Mouse (Mus musculus) forebrain, postnatal 0 days (tissue): ENCODE measurements around the gene Klhl12. TPM values are rescaled to one million over a fixed set of nuclear protein-coding genes. Genes with fewer than 3 reads are reported as not detected.
"Not testable (repeated sequence)": the region's sequence is repeated elsewhere in the genome, so short reads cannot be mapped to it uniquely, and the experiment has no call there.

ENCODE experiments used
- ATAC-seq: fragments of 200-750 bp; cut with Nextera tagmentation; 2 replicates; pipeline ENCODE4 v1.8.0; 2017; ENCODE audit warnings: mild to moderate bottlenecking, moderate library complexity
- DNase-seq: peaks from one replicate; pipeline ENCODE4 v3.0.0-alpha.2; 2015
- H3K27ac ChIP-seq: fragments of 300-500 bp; sonication (generic); 2 replicates; pipeline ENCODE4 v1.5.1; 2014; ENCODE audit warnings: low read depth, mild to moderate bottlenecking, antibody characterized with exemption, low read length, moderate library complexity, mixed read lengths
- H3K27me3 ChIP-seq: fragments of 300-500 bp; sonication (generic); 2 replicates; pipeline ENCODE4 v1.6.1; 2014; ENCODE audit warnings: mild to moderate bottlenecking, low read length, mixed read lengths; ENCODE audit not compliant: insufficient read depth
- H3K36me3 ChIP-seq: fragments of 300-500 bp; sonication (generic); 2 replicates; pipeline ENCODE4 v1.6.1; 2014; ENCODE audit warnings: mild to moderate bottlenecking, moderate library complexity; ENCODE audit not compliant: insufficient read depth
- H3K4me1 ChIP-seq: fragments of 300-500 bp; sonication (generic); 2 replicates; pipeline ENCODE4 v1.6.1; 2014; ENCODE audit warnings: antibody characterized with exemption; ENCODE audit not compliant: insufficient read depth
- H3K4me2 ChIP-seq: fragments of 300-500 bp; sonication (generic); 2 replicates; pipeline ENCODE4 v1.6.1; 2014; ENCODE audit warnings: low read depth, mild to moderate bottlenecking, moderate library complexity
- H3K4me3 ChIP-seq: fragments of 300-500 bp; sonication (generic); 2 replicates; pipeline ENCODE4 v1.5.1; 2014; ENCODE audit warnings: low read depth, low read length, mixed read lengths
- H3K9ac ChIP-seq: fragments of 300-500 bp; sonication (generic); 2 replicates; pipeline ENCODE4 v1.6.1; 2014; ENCODE audit warnings: mild to moderate bottlenecking
- H3K9me3 ChIP-seq: fragments of 300-500 bp; sonication (generic); 2 replicates; pipeline ENCODE4 v1.6.1; 2016; ENCODE audit warnings: low read length
- CTCF ChIP-seq: sonication (generic); IDR thresholded peaks from 2 replicates; pipeline ENCODE4 v1.5.1; 2016; ENCODE audit warnings: antibody characterized with exemption, control low read depth, low read depth
- WGBS: fragments of 180-500 bp; shearing (Covaris S2); extraction: QIAGEN DNeasy Blood & Tissue Kit; methylation state at CpG from one replicate; pipeline ENCODE4 v1.1.7; 2014; 5-methylcytosine and 5-hydroxymethylcytosine counted together
- polyA plus RNA-seq: library from polyadenylated mRNA; unstranded; fragments of >200 nt; fragmentation: Nextera tagmentation; extraction: Ambion mirVana; gene quantifications from 2 replicates; pipeline ENCODE4 v1.2.1, GENCODE M21; 2015
- total RNA-seq: library from RNA; depleted of rRNA; stranded (reverse); fragments of >200 nt; gene quantifications from 2 replicates; pipeline ENCODE4 v1.2.3, GENCODE M21; 2014

The Klhl12 gene
- total and polyA plus RNA-seq, 2 experiments from 2014 or later = 33.6 to 40.0 TPM

DNA sequence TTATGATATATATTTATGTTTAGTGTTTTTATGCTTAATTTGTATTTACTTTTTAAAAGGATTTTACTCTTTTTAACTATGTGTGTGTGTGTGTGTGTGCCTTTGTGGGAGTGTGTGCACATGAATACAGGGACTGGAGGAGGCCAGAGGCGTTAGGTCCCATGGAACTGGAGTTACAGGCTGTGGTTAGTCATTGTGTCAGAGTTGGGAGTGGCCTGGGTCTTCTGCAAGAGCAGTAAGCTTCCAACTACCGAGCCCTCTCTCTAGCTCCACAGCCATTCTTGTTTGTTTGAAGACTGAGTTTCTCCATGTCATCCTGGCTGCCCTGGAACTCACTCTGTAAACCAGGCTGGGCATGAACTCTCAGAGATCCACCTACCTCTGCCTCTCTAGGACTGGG lies 67.0 kb downstream of the Klhl12 start:
- ATAC-seq = no peak
- no peak overlapping the region for H3K27ac ChIP-seq

DNA sequence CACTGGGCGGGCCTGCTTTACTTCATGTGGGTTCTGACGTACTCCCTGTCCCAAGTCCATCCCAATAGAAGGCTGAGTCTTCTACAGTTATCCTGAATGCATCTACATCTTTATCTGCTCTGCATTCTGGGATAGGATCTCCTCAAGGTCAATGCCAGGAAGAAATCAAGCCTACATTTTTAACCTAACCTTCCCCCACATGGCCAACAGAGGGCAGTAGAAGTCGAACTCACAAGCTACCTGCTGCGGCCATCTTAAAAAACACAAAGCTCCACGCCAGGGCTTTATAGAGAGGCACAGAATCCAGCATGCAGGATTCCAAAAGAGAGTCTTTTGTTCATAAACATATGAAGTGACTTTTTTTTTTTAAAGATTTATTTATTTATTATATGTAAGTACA lies 69.1 kb downstream of the Klhl12 start:
- no peak for DNase-seq

More for the DNA sequence above, 67.0 kb downstream of the Klhl12 start:
- no peaks in the 10 kb centered on the region for H3K4me1 ChIP-seq
- 65% methylated on average over 2 of the region's 2 CpGs for whole genome bisulfite sequencing
- no peaks in the 10 kb centered on the region for H3K36me3 ChIP-seq
- H3K27me3 ChIP-seq = no peaks in the 10 kb centered on the region
- TF ChIP-seq CTCF = no peak
- no peak overlapping the region for H3K4me2 ChIP-seq
- H3K9me3 ChIP-seq = no peaks in the 10 kb centered on the region
- H3K9ac ChIP-seq = no peak overlapping the region
- DNase-seq = no peak
- H3K4me3 ChIP-seq = no peak overlapping the region

DNA sequence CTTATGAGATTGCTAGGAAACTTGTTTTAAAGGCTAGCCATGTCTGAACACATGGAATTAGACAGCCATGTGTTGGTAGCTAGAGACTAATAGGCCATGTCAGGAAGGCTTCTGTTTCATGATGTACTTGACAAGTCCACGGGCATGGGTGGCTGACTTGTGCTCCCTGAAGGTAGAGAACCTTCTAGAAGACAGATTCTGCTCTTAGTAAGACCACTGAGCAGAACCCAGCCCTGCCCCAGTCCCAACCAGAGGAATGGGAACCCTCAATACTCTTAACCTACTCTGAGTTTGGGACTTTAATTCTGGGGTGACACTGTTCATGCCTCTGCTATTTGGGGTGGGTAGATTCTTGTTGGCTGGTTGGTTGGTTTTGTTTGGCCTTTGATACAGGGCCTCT lies 69.7 kb downstream of the Klhl12 start:
- Histone ChIP-seq H3K4me1 (no peaks in the 10 kb centered on the region), H3K27me3 (no peaks in the 10 kb centered on the region), H3K36me3 (no peaks in the 10 kb centered on the region), H3K9ac (no peak overlapping the region), H3K4me2 (no peak overlapping the region), H3K4me3 (no peak overlapping the region), H3K27ac (no peak overlapping the region), H3K9me3 (no peaks in the 10 kb centered on the region)
- DNase-seq = no peak
- TF ChIP-seq CTCF = no peak
- no peak for ATAC-seq
- 90% methylated on average over 1 of the region's 1 CpGs for WGBS

More for the DNA sequence above, 69.1 kb downstream of the Klhl12 start:
- H3K9ac ChIP-seq = no peak overlapping the region
- no peaks in the 10 kb centered on the region for H3K27me3 ChIP-seq
- no peaks in the 10 kb centered on the region for H3K4me1 ChIP-seq
- 74% methylated on average over 5 of the region's 5 CpGs for WGBS
- no peak overlapping the region for H3K27ac ChIP-seq
- H3K4me2 ChIP-seq = no peak overlapping the region
- H3K9me3 ChIP-seq = no peaks in the 10 kb centered on the region
- no peak overlapping the region for H3K4me3 ChIP-seq
- H3K36me3 ChIP-seq = no peaks in the 10 kb centered on the region
- no peak for ATAC-seq
- TF ChIP-seq CTCF = peak; percentile 40; the same call in 1 of the 2 replicates

DNA sequence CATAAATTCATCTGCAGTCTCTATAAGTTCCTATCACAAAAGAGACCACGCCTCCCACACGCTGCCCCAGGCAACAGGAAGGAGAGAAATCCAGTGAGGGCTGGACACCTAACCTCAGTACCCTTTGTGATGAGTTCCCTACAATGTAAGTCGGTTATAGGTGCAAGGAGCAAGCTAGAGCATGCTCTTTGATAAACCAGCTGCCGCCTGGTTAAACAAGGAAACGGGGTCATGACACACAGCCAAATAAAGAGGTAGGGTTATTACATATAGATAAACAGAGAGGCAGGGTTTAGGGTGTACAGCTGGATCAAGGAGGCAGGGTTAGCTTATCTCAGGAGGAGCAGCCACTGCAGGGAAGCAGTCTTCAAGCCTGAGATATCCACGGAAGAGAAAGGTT lies 71.4 kb downstream of the Klhl12 start:
- H3K36me3 ChIP-seq = no peaks in the 10 kb centered on the region
- H3K27ac ChIP-seq = no peak overlapping the region
- H3K9me3 ChIP-seq = no peaks in the 10 kb centered on the region
- DNase-seq = no peak
- no peak overlapping the region for H3K9ac ChIP-seq
- no peaks in the 10 kb centered on the region for H3K27me3 ChIP-seq
- no peak for TF ChIP-seq CTCF
- H3K4me2 ChIP-seq = no peak overlapping the region
- 86% methylated on average over 6 of the region's 6 CpGs for WGBS
- H3K4me3 ChIP-seq = no peak overlapping the region
- H3K4me1 ChIP-seq = no peaks in the 10 kb centered on the region
- no peak for ATAC-seq

DNA sequence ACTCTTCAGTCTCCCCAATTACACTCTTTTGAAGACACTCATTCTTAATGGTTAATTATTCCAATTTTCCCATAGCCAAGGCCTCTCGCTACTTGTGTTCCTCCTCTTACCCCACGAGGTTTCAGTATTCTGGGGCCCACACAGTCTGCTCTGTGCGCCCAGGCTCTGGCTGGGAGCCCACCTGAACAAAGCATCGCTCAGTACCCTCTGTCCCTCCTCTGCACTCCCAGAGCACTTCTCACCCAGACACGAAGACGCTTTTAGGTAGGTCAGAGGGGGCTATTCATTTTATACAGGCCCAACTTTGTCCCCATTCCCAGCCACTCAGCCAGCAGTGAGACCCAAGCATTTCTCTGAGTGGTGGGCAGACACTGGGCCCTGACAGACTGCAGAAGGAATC lies 75.3 kb downstream of the Klhl12 start:
- H3K27ac ChIP-seq = no peak overlapping the region
- DNase-seq (no peak), ATAC-seq (peak; percentile 96)
- no peaks in the 10 kb centered on the region for H3K4me1 ChIP-seq
- no peaks in the 10 kb centered on the region for H3K9me3 ChIP-seq
- TF ChIP-seq CTCF = no peak
- H3K27me3 ChIP-seq = no peaks in the 10 kb centered on the region
- H3K4me3 ChIP-seq = no peak overlapping the region
- H3K9ac ChIP-seq = no peak overlapping the region
- H3K4me2 ChIP-seq = no peak overlapping the region
- WGBS = 22% methylated on average over 6 of the region's 6 CpGs
- H3K36me3 ChIP-seq = no peaks in the 10 kb centered on the region

DNA sequence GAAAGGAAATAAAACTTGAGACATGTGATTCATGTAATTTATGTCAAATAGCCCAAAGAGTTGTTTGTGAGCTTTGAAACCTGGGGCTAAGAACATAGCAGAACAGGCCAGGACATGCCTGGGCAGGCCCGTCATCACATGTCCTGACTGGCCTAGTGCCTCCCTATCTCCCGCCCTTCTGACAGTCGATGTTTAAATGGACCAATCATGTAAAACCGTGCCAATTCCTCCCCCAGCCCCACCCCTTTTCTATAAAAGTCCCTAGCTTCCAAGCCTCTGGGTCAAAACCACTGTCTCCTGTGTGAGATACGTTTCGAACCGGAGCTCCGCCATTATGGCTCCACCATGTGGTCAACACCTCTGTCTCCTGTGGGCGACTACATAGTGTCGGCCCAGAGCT lies 78.4 kb downstream of the Klhl12 start:
- H3K9me3 ChIP-seq, H3K36me3 ChIP-seq: not testable (repeated sequence)

DNA sequence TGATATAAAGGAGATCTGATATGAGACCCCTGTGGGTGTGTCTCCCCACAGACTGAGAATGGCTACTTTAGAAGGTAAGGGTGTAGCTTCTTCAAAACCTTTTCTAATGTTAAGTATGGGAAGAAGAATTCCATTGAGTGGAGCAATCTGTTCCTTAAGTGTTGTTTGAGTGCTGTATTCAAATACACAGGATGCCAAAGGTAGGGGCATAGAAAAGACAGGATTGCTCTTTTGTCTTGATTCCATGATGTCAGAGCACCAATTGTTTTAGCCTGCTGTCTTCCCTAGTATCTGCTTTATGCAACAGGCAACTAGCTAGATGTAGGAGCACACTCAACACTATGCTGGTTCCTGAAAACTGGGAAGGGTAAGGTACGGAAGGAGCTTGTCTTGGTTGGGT lies 79.7 kb downstream of the Klhl12 start:
- no peak for TF ChIP-seq CTCF
- DNase-seq (no peak), ATAC-seq (no peak)
- Histone ChIP-seq H3K27me3 (no peaks in the 10 kb centered on the region), H3K4me1 (no peaks in the 10 kb centered on the region), H3K9me3 (no peaks in the 10 kb centered on the region), H3K27ac (no peak overlapping the region), H3K36me3 (no peaks in the 10 kb centered on the region), H3K9ac (no peak overlapping the region), H3K4me3 (no peak overlapping the region), H3K4me2 (no peak overlapping the region)
- WGBS = 97% methylated on average over 1 of the region's 1 CpGs

More for the DNA sequence above, 78.4 kb downstream of the Klhl12 start:
- ATAC-seq, H3K27ac ChIP-seq, H3K4me2 ChIP-seq, H3K9ac ChIP-seq, DNase-seq, H3K27me3 ChIP-seq, H3K4me3 ChIP-seq, H3K4me1 ChIP-seq: not testable (repeated sequence)
- WGBS = 92% methylated on average over 10 of the region's 10 CpGs

DNA sequence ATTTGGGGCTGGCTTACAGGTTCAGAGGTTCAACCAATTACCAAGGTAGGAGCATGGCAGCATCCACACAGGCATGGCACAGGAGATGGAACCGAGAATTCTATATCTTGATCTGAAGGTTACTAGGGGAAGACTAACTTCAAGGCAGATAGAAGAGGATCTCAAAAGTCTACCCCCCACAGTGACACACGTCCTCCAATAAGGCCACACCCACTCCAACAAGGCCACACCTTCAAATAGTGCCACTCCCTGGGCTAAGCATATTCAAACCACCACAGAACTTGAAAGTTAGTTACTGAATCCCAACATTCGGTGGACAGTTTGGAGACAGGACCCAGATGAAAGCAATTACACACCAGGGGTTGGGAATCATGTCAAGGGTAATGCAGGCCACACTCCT lies 80.2 kb downstream of the Klhl12 start:
- no peak overlapping the region for H3K4me3 ChIP-seq
- no peak overlapping the region for H3K4me2 ChIP-seq
- TF ChIP-seq CTCF = no peak
- no peak overlapping the region for H3K9ac ChIP-seq
- H3K9me3 ChIP-seq = no peaks in the 10 kb centered on the region
- DNase-seq (no peak), ATAC-seq (no peak)
- no peak overlapping the region for H3K27ac ChIP-seq
- 79% methylated on average over 3 of the region's 3 CpGs for WGBS
- H3K4me1 ChIP-seq = no peaks in the 10 kb centered on the region
- H3K36me3 ChIP-seq = no peaks in the 10 kb centered on the region
- no peaks in the 10 kb centered on the region for H3K27me3 ChIP-seq
